Mouse (Mus musculus) forelimb bud, embryonic 11.5 days (tissue): ENCODE data around the gene Ino80b.

ENCODE experiments used
- DNase-seq: peaks from one replicate; pipeline ENCODE4 v3.0.0-alpha.2; 2012; ENCODE audit warnings: low read depth, low spot score

Gene Ino80b

DNA sequence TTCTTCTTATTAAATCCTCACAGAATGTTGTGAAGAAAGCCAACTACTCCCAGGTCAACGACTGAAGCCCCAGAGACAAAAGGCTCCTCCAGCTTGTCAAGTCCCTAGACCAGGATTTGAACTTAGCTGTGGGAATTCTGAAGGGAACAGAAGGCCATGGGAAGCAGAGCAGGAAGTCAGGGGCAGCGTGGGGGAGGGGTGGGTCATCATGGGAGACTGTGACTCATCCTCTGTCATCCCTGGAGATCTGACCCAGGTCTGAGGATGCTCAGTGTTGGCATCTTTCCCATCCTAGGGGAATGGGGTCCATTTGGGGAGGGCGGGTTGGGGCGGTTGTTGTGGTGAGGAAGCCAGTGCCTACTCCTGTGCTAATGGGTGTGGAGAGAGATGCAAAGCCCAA lies 16.4 kb upstream of the Ino80b start:
- DNase-seq = no peak

DNA sequence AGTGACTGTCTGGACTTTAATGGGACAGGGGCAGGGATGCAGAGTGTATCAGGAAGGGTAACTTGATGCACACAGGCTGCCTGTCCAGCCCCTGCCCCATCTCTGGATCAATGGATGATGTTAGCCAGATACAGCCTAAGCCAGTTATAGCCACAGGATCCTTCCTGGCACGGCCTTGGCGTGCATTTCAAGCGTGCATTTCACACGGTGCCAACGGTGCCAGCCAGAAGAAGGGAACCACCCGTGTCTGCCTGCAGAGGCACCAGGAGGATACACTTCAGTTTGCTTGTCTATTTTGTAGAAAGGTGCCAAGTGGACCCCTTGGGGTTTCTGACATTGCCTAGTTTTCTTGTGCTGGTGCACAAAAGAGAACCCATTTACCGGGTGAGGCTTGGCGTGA lies 14.8 kb upstream of the Ino80b start:
- no peak for DNase-seq

DNA sequence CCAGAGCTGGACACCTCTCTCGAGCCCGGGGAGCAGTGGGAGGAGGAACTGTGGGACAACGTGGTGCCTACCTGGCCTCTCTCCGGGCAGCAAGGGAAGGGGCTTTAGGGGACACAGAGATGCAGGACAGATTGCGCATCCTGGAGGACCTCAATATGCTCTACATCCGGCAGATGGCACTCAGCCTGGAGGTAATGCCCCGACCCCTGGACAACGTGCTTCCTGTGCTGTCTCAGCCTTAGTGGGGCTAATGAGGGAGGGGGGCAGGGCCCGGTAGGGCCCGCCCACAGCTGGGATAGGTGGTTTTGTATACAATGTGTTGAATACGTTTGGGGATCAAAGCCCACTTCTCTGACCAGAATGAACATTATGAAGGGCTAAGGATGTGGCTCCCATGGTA lies 12.8 kb upstream of the Ino80b start:
- DNase-seq = peak; percentile 62

- DNase-seq = peak; percentile 95
These were observed 12.3 kb upstream of the Ino80b start for GRCm38 (mm10) chr6:83137576-83137950.

GRCm38 (mm10) chr6:83136881-83137575 lies 11.8 kb upstream of the Ino80b start:
- DNase-seq = peak; percentile 84

DNA sequence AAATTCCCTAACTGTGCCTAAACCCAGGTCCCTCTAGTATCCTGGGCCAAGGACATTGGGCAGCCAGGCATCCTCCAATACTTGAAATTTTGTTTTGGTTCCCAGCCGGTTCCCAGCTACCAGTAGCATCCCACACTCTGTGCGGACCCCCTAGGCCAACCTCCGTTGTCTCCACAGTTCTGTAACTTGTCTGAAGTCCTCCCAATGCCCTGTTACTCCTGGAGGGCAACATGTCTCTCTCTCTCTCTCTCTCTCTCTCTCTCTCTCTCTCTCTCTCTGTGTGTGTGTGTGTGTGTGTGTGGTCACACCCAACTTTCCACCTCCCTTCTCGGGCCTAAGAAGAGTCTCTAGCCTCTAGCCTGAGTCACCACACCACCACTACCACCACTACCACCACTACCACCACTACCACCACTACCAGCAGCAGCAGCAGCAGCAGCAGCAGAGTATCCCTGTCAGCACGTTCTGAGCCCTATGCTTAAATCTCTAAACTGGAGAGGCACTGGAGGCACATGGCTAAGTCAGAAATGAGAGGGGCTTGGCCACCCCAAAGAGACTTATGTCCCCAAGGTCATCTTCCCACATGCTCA lies 11.2 kb upstream of the Ino80b start:
- DNase-seq = no peak

GRCm38 (mm10) chr6:83135571-83136161 lies 10.4 kb upstream of the Ino80b start:
- no peak for DNase-seq

DNA sequence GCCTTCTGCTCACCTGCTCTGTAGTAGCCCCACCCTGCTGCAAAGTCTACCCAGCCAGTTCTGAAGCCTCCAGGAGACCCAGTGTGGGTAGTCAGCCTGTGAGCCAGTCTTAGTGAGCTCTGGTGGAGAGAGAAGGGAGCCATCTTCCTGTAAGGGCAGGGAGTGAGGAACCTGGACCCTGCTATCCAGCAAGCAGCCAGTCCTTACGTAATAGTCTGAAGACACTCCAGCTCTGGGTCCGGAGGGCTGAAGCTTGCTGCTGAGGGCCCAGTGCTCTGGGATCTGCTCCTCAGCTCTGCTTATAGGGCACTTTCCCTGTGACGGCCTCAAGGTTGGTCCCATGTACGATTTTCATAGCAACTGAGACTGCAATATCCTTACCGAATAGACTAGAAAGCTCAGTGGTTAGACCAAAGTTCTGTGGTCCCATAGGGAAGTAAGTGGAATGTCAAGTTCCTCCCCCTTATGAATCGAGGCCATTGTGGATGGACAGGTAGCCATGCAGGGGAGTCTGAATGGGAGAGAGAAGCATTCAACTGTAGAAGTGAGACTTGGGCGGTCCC lies 9.8 kb upstream of the Ino80b start, which contains the start of gene Rtkn:
Gene Rtkn, plus strand, starts transcription at position 513 of the 563 bp plus-strand sequence.
- no peak for DNase-seq

DNA sequence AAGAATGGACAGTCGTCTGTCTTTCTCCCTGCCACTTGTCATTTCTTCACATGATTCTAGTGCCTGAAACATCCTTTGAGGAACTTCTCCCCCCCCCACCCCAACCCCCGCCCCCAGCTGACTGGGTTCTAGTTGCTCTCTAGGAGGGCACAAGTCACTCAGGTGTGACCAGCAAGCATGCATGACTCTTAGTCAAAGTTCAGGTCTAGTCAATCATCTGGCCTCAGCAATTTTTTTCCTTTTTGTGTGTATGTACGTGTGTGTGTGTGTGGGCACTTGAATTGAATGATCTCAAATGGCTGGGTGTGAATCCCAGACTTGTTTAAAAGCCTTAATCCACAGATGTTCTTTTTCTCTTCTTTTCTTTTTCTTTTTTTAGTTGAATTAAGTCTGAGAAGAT lies 9.0 kb upstream of the Ino80b start:
- DNase-seq = no peak

DNA sequence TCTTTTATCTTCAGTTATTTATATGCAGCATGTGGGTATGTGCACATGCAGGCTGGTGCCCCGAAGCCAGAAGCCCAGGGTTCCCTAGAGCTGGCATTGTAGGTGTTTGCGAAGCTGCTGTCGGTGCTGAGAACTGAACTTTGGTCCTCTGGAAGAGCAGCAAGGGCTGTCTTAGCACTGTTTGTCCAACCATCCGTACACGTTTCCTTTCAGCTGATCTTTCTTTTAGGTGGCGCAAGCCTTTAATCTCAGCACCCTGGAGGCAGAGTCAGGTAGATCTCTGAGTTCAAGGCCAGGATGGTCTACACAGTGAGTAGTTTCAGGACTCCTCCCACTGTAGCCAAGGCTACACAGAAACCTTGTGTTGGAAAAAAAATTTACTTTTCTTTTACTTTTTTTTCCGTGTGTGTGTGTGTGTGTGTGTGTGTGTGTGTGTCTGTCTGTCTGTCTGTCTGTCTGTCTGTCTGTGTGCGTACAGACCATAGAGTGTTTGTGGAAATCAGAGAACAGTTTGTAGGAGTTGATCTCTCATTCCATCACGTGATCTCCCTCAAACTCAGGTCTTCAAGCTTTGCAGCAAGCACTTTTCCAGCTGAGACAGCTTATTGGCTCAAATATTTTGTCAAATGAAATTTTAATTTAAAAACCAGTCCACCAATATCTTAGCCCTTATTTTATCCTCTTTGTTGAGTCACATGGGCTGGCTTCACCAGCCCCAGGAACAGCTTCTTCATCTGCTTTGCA lies 7.1 kb upstream of the Ino80b start:
- no peak for DNase-seq

DNA sequence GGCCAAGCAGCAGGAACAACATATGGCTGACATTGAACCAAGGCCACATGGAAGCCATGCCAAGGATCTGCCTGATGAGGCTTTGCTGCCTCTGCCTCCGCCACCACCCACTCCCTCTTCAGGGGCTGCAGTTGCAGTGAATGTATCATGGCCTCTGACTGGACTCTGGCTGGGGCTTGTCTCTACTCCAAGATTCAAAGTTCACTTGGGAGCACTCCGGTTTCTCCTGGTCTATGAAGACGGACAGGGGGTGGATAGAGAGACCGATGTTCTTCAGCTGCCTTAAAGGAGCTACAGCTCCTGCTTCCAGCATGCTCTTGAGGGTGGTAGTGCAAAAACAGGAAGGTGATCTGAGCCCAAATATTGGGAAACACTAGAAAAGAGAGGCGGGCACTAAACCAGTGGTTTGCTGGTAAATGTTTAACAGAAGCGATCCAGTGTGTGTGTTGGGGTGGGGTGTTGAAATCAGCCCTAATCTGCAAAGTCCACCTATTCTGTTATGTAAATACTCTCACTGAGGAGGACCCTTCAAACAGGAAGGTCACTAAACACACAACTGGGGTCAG lies 6.3 kb upstream of the Ino80b start:
- DNase-seq = no peak

DNA sequence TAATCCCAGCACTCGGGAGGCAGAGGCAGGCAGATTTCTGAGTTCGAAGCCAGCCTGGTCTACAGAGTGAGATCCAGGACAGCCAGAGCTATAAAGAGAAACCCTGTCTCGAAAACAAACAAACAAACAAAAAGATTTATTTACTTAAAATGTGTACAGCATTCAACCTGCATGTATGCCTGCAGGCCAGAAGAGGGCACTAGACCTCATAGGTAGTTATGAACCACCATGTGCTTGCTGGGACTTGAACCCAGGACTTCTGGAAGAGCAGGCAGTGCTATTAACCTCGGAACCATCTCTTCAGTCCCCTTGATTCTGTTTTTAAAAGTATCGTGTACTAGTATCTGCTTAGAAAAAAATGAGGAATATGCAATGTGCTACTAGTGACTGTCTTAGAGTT lies 2.2 kb upstream of the Ino80b start:
- DNase-seq = no peak

GRCm38 (mm10) chr6:83124851-83125312 lies 349 bp downstream of the Ino80b start:
- peak; percentile 94 for DNase-seq

DNA sequence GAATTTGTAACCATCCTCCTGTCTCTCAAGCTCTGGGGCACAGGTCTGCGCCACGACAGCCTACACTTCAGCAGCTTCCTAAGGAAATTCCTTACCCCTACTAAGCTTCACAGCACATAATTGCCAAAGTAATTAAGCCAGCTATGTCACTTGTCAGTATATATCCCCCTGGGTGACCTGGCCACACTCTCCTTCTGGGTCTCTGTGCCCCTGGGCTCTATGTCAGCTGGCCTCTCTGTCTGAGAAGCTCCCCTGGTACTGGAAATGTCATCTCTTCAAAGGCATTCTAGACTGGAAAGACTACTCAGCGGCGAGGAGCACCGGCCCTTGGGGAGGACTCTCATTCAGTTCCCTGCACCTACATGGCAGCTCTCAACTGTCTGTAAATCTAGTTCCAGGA lies 2.3 kb downstream of the Ino80b start:
- no peak for DNase-seq

DNA sequence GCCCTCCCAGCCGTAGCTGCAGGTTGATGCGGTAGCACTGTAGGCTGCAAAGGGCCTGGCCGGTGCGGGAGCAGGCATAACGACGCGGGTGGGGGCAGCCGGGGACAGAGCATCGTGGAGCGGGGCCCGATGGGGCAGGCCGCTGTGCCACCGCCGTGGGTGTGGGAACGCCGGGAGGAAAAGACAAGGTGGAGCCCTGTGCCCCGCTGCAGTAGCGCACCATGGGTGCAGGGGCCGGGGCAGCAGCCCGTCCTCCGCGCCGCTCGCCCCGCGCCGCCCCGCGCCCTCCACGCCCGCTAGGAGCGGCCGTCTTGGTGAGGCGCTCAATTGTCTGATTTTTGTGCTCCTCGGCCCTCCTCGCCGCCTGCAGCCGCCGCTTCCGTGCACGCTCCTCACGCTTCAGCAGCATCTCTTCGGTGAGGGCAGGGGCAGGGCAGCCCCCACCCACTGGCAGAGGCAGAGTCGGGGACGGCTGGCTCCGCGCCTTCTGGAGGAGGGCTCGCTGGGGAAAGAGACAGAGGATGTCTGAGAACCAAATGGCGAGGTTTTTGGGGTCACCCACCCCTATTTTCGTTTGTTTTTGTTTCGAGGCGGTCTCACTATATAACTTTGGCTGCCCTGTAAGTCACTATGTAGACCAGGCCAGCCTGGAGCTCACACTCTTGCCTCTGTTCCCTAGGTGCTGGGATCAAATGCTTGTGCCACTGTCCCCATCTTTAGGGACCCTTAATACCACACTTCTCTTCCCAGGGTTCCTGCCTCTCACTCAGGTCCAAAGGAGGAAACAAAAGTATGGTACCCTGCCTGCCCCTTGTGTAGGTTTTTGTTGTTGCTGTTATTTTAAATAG lies 3.1 kb downstream of the Ino80b start:
- DNase-seq = no peak

- peak; percentile 99 for DNase-seq
These were observed 4.0 kb downstream of the Ino80b start, which contains the start of gene Wbp1 for GRCm38 (mm10) chr6:83120930-83121862. Gene Wbp1 (minus strand): TSS chr6:83121559.

- no peak for DNase-seq
These were observed 5.5 kb downstream of the Ino80b start for GRCm38 (mm10) chr6:83119734-83120051.

DNA sequence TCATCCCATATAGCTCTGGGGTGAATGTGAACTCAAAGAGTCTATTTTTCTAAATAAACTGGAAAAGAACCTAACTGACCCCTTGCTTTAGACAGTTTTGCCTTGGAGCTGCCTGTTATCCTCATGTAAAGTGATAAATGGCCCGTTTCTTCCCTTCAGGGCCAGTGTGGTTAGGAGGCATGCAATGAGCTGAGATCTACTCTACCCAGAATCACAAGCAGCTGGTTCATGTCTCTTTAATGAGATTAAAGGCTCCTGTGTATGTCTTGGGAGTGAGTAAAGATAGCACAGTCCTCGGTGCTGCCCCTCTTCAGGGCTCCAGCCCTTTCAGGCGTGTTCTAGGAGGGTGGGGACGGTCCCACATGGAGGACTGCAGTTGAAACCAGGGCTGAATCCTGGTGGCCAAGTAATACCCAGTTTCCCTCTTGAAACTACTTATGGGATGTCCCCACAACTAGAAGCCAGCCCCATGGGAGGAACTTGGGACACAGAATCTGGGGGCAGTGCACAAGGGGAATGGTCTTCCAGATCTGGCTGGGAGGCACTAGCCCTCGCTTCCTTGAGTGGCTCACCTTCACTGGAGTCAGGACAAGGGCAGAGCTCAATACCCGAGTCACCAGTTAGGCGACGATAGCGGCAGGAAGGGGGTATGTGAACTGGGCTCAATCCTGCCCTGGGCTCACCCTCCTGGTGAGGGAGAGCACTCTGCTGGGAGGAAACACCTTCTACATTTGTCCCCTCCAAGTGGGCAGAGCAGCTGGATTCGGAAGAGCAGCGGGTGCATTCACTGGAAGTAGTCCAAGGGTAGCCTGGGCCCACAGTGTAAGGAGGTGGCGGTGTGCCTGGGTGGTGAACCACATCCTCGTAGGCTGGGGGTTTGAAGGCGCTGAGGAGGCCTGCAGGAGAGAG lies 6.2 kb downstream of the Ino80b start:
- DNase-seq = no peak

DNA sequence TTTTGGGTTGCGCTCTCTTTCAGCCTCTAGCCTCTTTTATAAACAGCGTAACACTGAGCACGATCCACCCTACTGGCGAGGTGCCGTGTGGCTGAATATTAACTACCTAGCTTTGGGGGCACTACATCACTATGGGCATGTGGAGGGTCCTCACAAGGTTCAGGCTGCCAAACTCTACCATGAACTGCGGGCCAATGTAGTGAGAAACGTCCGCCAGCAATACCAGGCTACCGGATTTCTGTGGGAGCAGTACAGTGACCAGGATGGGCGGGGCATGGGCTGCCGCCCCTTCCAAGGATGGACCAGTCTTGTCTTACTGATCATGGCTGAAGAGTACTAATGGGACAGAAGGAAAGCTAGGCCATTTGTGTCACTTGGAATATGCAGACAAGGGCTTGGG lies 6.9 kb downstream of the Ino80b start:
- DNase-seq = no peak
